Mouse (Mus musculus) cerebellum, adult 2 months (tissue): ENCODE measurements at regions not wholly inside any gene's neighbourhood (a gene's known extent, or its start where the extent isn't known, plus 50 kb on each side); places are given as distances from the start of the nearest gene placed in this dataset.

Experiments used
- CTCF ChIP-seq: fragments of 200-500 bp; IDR thresholded peaks from 2 replicates; pipeline ENCODE4 v1.5.1; 2011; ENCODE audit warnings: low read depth, mild to moderate bottlenecking, control low read depth, low read length, moderate library complexity, borderline replicate concordance; ENCODE audit not compliant: insufficient read depth
- POLR2A ChIP-seq: fragments of 200-500 bp; IDR thresholded peaks from 2 replicates; pipeline ENCODE4 v1.6.1; 2011; ENCODE audit warnings: low read length, control low read depth, borderline replicate concordance; ENCODE audit not compliant: insufficient read depth

DNA sequence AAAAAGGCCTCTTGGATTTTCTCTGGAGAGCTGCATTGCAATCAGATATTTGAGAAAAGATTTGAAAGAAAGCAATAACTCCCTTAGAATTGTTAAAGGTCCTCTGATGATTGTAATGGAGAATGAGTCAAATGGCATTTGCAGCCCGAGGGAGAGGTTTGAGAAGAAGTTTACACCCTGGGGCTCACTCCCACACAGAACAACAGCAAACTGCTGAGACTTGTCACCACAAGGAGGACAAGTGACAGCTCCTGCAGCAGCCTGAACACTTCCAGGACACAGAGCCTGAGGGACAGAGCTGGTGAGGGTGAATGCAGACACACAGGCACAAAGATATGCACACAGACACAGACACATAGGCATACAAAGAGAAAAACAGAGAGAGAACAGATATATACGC lies 210.0 kb upstream of the Grin3a start:
- TF ChIP-seq POLR2A (no peak), CTCF (no peak)
